Mouse (Mus musculus) Muller cell, postnatal 12 days (primary cell): ENCODE results near the gene Wwc1.
"Not testable (repeated sequence)": the region's sequence is repeated elsewhere in the genome, so short reads cannot be mapped to it uniquely, and the experiment has no call there.

Experiments
- DNase-seq: peaks from one replicate; pipeline ENCODE4 v3.0.0-alpha.2; 2015; ENCODE audit errors: inconsistent ontology term

Gene Wwc1

GRCm38 (mm10) chr11:35877651-35878558 is 102.4 kb downstream of the Wwc1 start:
- peak; percentile 60 for DNase-seq

GRCm38 (mm10) chr11:35873624-35874244 is 106.6 kb downstream of the Wwc1 start:
- DNase-seq, result no peak

DNA sequence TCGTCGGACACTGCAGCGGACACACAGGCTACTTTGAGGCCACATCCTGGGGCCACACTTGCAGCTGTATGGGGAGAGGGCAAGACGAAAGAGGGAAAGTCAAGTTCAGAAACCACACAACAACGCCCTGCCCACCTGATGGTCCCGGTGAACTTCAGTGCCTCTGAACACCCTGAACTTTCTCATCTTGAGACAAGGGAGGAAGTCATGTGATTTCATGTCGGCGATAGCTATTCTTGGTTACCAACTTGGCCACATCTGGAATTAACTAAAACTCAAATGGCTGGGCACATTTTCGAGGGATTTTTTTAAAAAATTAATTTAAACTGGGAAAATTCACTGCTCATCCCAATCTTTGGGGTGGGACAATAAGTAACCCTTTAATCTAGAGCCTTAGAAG is 109.4 kb downstream of the Wwc1 start:
- DNase-seq, result no peak

- no peak for DNase-seq
Observed at GRCm38 (mm10) chr11:35866140-35866539, 114.2 kb downstream of the Wwc1 start.

- peak; percentile 74 for DNase-seq
Observed at GRCm38 (mm10) chr11:35864981-35865604, 115.2 kb downstream of the Wwc1 start.

DNA sequence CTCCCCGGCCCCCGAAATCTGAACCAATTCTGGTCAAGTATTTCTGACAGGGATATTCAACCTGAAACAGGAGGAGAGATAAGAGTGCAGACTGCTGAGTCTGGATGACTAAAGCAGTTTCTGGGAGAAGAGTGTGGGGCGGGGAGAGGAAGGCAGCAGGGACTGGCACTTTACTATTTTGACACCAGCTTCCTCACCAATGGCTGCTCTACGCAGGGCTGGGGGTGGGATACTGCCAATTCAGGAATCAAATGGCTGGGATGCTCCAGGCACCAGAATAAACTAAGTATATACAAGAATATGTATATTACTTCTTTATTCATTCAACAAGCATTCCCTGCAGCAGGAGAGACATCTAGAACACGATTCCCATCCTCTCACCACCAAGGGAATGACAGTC is 116.7 kb downstream of the Wwc1 start:
- DNase-seq, result no peak

DNA sequence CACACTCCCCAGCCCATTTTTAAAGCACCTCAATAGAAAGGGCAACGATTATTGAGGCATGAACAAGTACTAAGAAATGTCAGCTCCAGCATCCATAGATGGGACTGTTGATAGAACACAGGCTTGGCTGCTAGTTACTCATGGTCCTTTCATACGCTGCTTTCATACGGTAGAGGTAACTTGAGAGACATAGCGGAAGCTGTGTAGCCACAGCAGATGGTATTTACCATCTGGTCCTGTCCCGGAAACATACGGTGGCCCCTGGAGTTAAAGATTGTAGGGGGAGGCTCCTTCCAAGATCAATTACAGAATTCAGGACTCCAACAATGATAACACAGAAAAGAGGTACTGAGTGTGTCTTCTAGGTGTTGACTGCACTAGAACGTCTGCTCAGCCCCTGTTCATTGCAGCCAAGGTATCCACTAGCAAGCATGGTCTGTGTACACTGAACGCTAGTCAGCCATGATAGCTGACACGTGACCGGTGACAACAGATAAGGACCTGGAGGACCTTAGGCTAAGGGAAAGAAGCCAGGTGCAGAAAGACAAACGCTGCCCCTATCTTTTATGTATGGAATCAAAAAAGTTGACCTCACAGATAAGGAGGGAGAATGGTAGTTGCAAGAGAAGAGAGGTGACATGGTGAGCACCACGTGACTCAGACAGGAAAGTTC is 122.8 kb downstream of the Wwc1 start:
- no peak for DNase-seq

DNA sequence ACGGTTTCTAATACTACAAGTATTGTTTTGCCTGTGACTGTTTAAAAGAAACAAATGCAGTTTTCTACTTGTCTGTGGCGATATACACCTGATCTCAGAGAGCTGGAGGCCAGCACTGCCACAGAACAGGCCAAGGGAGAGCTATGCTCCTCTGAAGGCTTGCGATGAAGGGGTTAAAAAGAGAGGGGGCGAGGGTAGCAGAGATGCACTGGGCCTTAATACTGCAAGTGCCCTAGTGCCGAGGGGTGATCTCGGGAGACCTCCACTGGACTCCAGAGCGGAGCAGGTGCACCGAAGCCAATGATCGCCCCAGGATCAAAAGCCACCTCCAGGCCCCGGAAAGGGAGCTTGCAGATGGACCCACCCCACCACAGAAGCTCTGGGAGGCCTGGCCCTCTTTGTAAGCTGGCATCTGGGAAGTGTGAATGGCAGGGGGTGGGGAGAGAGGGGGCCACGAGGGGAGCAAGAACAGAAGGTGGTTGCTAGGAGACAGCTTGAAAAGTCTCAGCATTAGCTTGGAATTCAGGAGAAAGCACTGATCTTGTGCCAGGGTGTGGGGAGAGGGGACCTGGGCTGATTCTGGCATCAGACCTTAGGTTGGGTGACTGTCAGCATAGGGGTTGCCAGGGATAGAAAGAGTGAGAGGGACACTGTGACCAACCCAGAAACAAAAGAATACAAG is 123.8 kb downstream of the Wwc1 start:
- DNase-seq, result peak; percentile 82

- DNase-seq, result no peak
Observed at GRCm38 (mm10) chr11:35855567-35855966, 124.8 kb downstream of the Wwc1 start.

DNA sequence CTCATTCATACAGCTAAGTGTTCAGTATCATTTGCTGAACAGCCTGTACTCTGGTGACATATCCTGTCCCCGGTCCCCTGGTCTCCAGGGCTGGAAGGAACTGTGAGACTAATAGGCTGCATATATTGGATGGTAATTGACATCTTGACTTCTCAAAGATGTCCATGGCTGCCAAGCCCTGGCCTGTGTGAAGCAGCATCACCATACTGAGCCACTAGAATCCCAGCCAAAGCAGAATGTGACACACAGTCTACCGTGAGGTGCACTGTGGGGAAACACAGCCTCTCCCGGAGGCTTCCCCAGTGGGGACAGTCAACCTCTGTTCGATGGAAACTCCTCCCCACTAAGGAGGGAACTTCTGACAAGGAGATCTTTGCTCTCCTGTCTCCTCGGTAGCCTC is 125.4 kb downstream of the Wwc1 start:
- no peak for DNase-seq

DNA sequence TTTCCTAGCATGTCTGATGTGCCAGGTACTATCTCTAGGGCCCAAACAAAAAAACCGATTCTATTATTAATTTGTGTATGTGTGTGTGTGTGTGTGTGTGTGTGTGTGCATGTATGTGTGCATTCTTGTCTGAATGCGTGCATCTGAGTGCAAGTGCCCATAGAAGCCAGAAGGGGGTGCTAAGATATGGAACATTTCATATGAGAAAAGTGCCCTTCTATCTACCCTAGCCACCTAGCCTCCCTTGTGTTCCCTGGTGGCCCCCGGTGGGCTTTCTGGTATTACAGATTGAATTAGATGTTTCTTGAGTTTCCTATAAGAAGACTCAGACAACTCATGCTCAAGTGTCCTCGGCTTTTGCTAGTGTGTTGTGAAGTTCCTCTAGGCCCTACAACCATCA is 126.7 kb downstream of the Wwc1 start:
- no peak for DNase-seq

GRCm38 (mm10) chr11:35852731-35853130 is 127.6 kb downstream of the Wwc1 start:
- DNase-seq, result no peak

- no peak for DNase-seq
Observed at GRCm38 (mm10) chr11:35844299-35844698, 136.0 kb downstream of the Wwc1 start.

- DNase-seq, result not testable (repeated sequence)
Observed at GRCm38 (mm10) chr11:35842560-35842959, 137.8 kb downstream of the Wwc1 start.

DNA sequence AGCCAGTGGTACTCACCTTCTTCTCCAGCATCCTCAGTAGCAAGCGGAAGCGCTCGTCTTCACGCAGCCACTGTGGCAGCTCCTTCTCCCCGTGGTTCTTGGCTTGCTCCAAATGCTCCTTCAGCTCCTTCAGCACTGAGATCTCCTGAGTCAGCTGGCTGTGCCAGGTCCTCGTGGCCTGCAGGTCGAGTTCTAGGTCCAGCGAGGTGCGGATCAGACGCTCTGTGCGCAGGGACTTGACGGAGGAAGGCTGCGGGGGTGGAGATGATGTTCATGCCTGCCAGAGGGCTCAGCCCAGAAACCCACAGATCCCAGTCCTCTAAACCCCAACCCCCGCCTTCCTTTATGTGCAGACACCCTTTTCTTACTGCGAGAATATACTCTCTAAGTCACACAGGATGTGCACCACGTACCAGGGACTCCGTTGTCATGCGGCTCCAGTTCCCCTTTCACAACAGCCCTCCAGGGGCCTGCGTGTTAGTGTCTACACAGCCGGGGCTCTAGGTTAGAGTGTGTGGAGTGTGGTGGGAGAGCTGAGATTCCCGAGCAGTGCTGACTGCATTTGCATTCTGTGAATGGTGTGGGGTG is 138.5 kb downstream of the Wwc1 start:
- no peak for DNase-seq

DNA sequence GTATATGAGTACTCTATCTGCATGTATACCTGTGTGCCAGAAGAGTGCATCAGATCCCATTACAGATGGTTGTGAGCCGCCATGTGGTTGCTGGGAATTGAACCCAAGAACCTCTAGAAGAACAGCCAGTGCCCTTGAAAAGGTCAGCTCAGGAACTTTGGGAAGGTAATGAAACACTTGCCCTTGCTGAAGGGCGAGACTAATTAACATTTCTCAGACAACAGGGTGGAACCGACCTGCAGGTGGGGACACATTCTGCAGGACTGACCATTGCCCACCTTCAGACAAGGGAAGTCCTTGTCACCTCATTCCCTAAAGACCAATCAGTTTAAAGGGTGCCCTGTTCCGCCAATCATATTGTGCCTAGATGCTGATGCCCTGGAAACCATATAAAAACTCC is 139.5 kb downstream of the Wwc1 start:
- DNase-seq, result not testable (repeated sequence)

DNA sequence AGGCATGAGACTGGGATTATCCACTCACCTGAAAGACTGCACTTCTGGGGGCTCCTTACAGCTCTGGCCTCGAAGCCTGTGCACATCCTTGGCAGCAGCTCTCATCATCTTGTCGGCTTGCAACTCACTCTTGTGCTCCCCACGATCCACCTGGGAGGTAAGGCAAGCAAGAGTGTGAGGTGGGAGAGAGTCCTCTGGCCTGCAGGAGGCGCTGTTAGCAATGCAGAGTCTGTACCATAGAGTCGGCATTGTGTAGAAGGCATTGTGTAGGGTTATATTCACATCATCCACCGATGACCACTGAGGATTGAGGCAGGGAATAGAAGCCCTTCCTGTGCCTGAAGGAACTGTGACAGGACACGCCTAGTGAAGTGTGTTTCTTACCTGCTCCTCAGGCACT is 140.0 kb downstream of the Wwc1 start:
- DNase-seq, result no peak

- DNase-seq, result peak; percentile 95
Observed at GRCm38 (mm10) chr11:35838345-35839338, 141.7 kb downstream of the Wwc1 start.

DNA sequence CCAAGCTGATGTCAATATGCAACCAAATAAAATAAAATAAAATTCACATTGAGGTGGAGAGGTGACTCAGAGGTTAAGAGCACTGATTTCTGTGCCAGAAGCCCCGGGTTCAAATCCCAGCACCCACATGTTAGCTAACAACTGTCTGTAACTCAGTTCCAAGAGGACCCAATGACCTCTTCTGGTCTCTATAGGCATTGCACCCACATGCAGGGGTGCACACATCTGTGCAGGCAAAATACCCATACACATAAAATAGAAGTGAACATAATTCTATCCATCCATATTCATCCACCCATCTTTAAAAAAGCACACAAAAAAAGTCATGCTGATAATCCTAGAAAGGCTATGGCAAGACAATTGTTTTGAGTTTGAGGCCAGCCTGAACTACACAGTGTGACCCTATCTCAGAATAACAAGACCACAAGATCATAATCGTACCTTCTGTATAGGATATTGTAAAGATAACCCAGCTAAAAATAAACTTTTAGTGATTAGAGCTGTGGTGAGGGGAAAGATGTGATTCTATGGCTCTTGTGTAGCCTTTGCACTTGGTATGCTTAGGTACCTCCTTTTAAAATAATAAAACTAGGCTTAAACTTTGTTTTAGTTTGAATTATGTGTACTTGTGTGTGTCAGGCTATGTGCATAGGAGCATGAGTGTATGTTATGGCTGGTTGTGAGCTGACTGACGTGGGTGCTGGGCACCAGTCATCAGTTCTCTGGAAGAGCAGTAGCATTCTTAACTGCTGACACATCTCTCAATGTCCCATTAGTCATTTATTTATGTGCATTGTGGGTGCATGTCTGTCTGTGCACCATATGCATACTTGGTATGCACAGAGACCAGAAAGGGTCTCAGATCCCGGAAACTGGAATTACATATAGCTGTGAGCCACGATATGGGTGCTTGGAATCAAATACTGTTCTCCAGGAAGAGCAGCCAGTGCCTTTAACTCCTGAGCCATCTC is 142.9 kb downstream of the Wwc1 start:
- DNase-seq, result peak; percentile 36
